Mouse (Mus musculus): ENCODE measurements around the gene Tpt1.

DNA sequence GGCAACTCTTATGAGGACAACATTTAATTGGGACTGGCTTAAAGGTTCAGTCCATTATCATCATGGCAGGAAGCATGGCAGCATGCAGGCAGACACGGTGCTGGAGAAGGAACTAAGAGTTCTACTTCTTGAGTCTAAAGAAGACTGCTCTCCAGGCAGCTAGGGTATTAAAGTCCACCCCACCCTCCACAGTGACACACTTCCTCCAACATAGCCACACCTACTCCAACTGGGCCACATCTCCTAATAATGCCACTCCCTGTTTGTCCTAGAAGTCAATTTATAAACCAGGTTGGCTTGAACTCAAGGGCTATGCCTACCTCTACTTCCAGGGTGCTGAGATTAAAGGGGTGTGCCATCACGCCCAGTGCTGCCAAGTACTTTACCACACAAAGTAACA is 12.9 kb upstream of the Tpt1 start:
- no peak for TF ChIP-seq CTCF (IDR thresholded peaks at IDR 0.05; ENCODE audit: low read depth)
- no peak for TF ChIP-seq EP300 (IDR thresholded peaks at IDR 0.05; ENCODE audit: low read depth)
